Comparison of ENCODE assay signal across 22 mouse cellular contexts in the genomic region with DNA sequence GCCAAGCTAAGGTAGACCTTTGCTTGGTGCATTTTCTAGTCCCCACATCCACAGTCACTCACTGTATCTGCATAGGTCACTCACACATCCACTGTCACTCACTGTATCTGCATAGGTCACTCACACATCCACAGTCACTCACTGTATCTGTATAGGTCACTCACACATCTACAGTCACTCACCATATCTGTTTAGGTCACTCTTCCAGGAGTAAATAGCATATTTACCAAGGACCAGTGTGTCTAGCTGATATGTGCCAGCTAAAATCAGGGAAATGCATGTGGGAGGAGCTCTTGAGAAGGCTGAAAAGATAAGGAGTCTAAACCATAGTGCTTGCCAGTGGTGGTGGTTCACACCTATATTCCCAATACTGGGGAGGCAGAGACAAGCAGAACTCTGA. TPM values are rescaled to one million over a fixed set of nuclear protein-coding genes. Genes with fewer than 3 reads are reported as not detected.
A peak's percentile ranks its signal among the peaks of the same experiment; 100 is the strongest.
DNase-seq lines count a peak whose midpoint lies in the region; ATAC-seq and TF ChIP-seq lines count a peak whose summit lies in the region.
"Had no signal": no experiment of that assay in that cellular context is flagged by ENCODE, and none has a peak within 500 bp of the region (broad histone marks: within the 10 kb centered on the region; RNA-seq: fewer than 3 reads in every experiment).

No protein-coding gene starts in this region.

- TF ChIP-seq POLR2A in heart, adult 2 months (IDR thresholded peaks at IDR 0.05; ENCODE audit: insufficient read depth, low read depth, low read length): no peak

- intact Hi-C loops in heart, adult 2 months (cut with DNase I): no loop called here

- peak; percentile 27; the same call in 1 of the 2 replicates for ATAC-seq in heart, postnatal 0 days (ENCODE audit: insufficient read depth, low read depth)
- peak; percentile 84 for ATAC-seq in liver, embryonic 13.5 days (ENCODE audit: low read depth)
- ATAC-seq in megakaryocyte-erythroid progenitor cell, adult 5-6 weeks (replicated peaks; ENCODE audit: low FRiP score, low TSS enrichment, poor library complexity, severe bottlenecking): peak; percentile 79
- ATAC-seq: forebrain, embryonic 14.5 days had no signal

- H3K36me3 ChIP-seq in heart, postnatal 0 days (replicated peaks; ENCODE audit: control insufficient read depth, insufficient read depth, low read length): no peaks in the 10 kb centered on the region
- no peaks in the 10 kb centered on the region for H3K36me3 ChIP-seq in heart, adult 2 months (ENCODE audit: control insufficient read depth, insufficient read depth, low read length)
- H3K36me3 ChIP-seq in liver, embryonic 13.5 days: no peaks in the 10 kb centered on the region
- H3K36me3 ChIP-seq: embryonic facial prominence, embryonic 13.5 days; hindbrain, embryonic 15.5 days; midbrain, embryonic 12.5 days; neural tube, embryonic 15.5 days had no signal

- no peak for TF ChIP-seq CTCF in heart, postnatal 0 days (IDR thresholded peaks at IDR 0.05; ENCODE audit: low read depth)
- TF ChIP-seq CTCF in heart, adult 2 months (IDR thresholded peaks at IDR 0.05): no peak

- H3K4me1 ChIP-seq in heart, postnatal 0 days (ENCODE audit: control insufficient read depth, insufficient read depth): no peaks in the 10 kb centered on the region
- H3K4me1 ChIP-seq in heart, adult 2 months (ENCODE audit: control insufficient read depth, insufficient read depth, low read length): peaks cover 3% of the 10 kb centered on the region
- peaks cover 14% of the 10 kb centered on the region for H3K4me1 ChIP-seq in liver, embryonic 13.5 days (replicated peaks)
- H3K4me1 ChIP-seq: hindbrain, embryonic 15.5 days; midbrain, embryonic 12.5 days; neural tube, embryonic 15.5 days had no signal

- no peaks in the 10 kb centered on the region for H3K9me3 ChIP-seq in heart, postnatal 0 days (replicated peaks; ENCODE audit: control insufficient read depth, low read length)
- H3K9me3 ChIP-seq in liver, embryonic 13.5 days (replicated peaks): no peaks in the 10 kb centered on the region
- H3K9me3 ChIP-seq: embryonic facial prominence, embryonic 13.5 days; hindbrain, embryonic 15.5 days; midbrain, embryonic 12.5 days; neural tube, embryonic 15.5 days had no signal

- no peak overlapping the region for H3K4me2 ChIP-seq in heart, postnatal 0 days (ENCODE audit: low read depth, low read length)
- H3K4me2 ChIP-seq in liver, embryonic 13.5 days: no peak overlapping the region
- H3K4me2 ChIP-seq: embryonic facial prominence, embryonic 13.5 days; hindbrain, embryonic 15.5 days; midbrain, embryonic 12.5 days; neural tube, embryonic 15.5 days had no signal

- H3K27me3 ChIP-seq in heart, postnatal 0 days (ENCODE audit: control insufficient read depth, insufficient read depth, low read length): no peaks in the 10 kb centered on the region
- H3K27me3 ChIP-seq in heart, adult 2 months (ENCODE audit: control insufficient read depth, insufficient read depth, low read length): no peaks in the 10 kb centered on the region
- H3K27me3 ChIP-seq in liver, embryonic 13.5 days: no peaks in the 10 kb centered on the region
- H3K27me3 ChIP-seq: embryonic facial prominence, embryonic 13.5 days; hindbrain, embryonic 15.5 days; midbrain, embryonic 12.5 days; neural tube, embryonic 15.5 days had no signal

- H3K9ac ChIP-seq in heart, postnatal 0 days (replicated peaks; ENCODE audit: low read depth, low read length): no peak overlapping the region
- no peak overlapping the region for H3K9ac ChIP-seq in heart, adult 2 months (ENCODE audit: low read depth, low read length)
- no peak overlapping the region for H3K9ac ChIP-seq in liver, embryonic 13.5 days
- H3K9ac ChIP-seq: embryonic facial prominence, embryonic 13.5 days; hindbrain, embryonic 15.5 days; midbrain, embryonic 12.5 days; neural tube, embryonic 15.5 days had no signal

- 0 out of 2 replicates have a peak, but pooled peaks have one; percentile 15 for TF ChIP-seq EP300 in heart, postnatal 0 days (IDR thresholded peaks at IDR 0.05; ENCODE audit: low read depth)
- TF ChIP-seq EP300 in heart, adult 2 months (IDR thresholded peaks at IDR 0.05; ENCODE audit: insufficient read depth, low read depth, low read length): no peak

- H3K27ac ChIP-seq in heart, postnatal 0 days (ENCODE audit: low read depth): no peak overlapping the region
- no peak overlapping the region for H3K27ac ChIP-seq in heart, adult 2 months
- no peak overlapping the region for H3K27ac ChIP-seq in liver, embryonic 13.5 days
- H3K27ac ChIP-seq: embryonic facial prominence, embryonic 13.5 days; hindbrain, embryonic 15.5 days; kidney, postnatal 0 days; left cerebral cortex, adult 2 months; midbrain, embryonic 12.5 days; neural tube, embryonic 15.5 days; stomach, postnatal 0 days had no signal

- H3K4me3 ChIP-seq in heart, postnatal 0 days (ENCODE audit: low read depth, low read length): no peak overlapping the region
- H3K4me3 ChIP-seq in heart, adult 2 months: no peak overlapping the region
- H3K4me3 ChIP-seq in liver, embryonic 13.5 days (replicated peaks): no peak overlapping the region
- H3K4me3 ChIP-seq: embryonic facial prominence, embryonic 13.5 days; hindbrain, embryonic 15.5 days; left cerebral cortex, adult 2 months; midbrain, embryonic 12.5 days; neural tube, embryonic 15.5 days had no signal

- no peaks in the 10 kb centered on the region for H3K79me2 ChIP-seq in heart, adult 2 months (replicated peaks; ENCODE audit: control insufficient read depth, insufficient read depth, low read length)

- DNase-seq in heart, adult 11 months: peak; percentile 80
- DNase-seq in heart, adult 8-10 months (ENCODE audit: low spot score): no peak
- DNase-seq in heart, postnatal 0 days (ENCODE audit: low spot score): no peak
- no peak for DNase-seq in heart, adult 2 months
- DNase-seq in liver, embryonic 13.5 days: no peak
- no peak for DNase-seq in thymus, postnatal 14 days
- DNase-seq: adrenal gland, postnatal 10 days; cerebellum, adult 8-10 months; cerebellum, postnatal 36 days; embryo, embryonic 11 days; kidney, adult 2 months; lung, postnatal 4 days; right cerebral cortex, adult 18-20 months had no signal

RNA-seq across cellular contexts. Expression of a gene that starts 7.4 kb away (rescaled TPM):
- total RNA-seq in heart, adult 8-10 months (2022): 10 to 100 TPM in 2 of 4 experiments, 1 to 10 TPM in 2; 3.9 to 14.9 (median 10.7) TPM
- 11.1 and 11.2 TPM in 2 replicates for total RNA-seq in heart, postnatal 0 days (2014; rRNA removed; ENCODE audit: low replicate concordance)
- 23.2 and 26.7 TPM in 2 replicates for polyA plus RNA-seq in heart, postnatal 0 days (2015; fragmentation: Nextera tagmentation; extraction: Ambion mirVana)
- total RNA-seq in heart, adult 2 months (2021): 1 to 10 TPM; 5.4 to 5.5 TPM
- polyA plus RNA-seq in heart, adult 2 months (2012; rRNA removed): 2.0 and 2.9 TPM in 2 replicates
- 58.6 and 63.4 TPM in 2 replicates for polyA plus RNA-seq in liver, embryonic 13.5 days (2015; fragmentation: Nextera tagmentation; extraction: Ambion mirVana)
- total RNA-seq in megakaryocyte-erythroid progenitor cell, adult 5-6 weeks (2014; fragmentation: Nextera tagmentation): 29.4 and 51.5 TPM in 2 replicates
- 31.2 and 36.0 TPM in 2 replicates for total RNA-seq in megakaryocyte-erythroid progenitor cell, adult 5-6 weeks (2017)

RNA-seq across cellular contexts. Expression of a gene that starts 32.7 kb away (rescaled TPM):
- total RNA-seq in heart, adult 8-10 months (2022): 10 to 100 TPM; 31.2 to 35.9 (median 33.9) TPM
- total RNA-seq in heart, postnatal 0 days (2014; rRNA removed; ENCODE audit: low replicate concordance): 23.5 and 24.5 TPM in 2 replicates
- 4.2 TPM in 2 replicates for polyA plus RNA-seq in heart, postnatal 0 days (2015; fragmentation: Nextera tagmentation; extraction: Ambion mirVana)
- total RNA-seq in heart, adult 2 months (2021): 10 to 100 TPM; 29.3 to 30.1 TPM
- polyA plus RNA-seq in heart, adult 2 months (2012; rRNA removed): 11.9 and 13.5 TPM in 2 replicates
- 0.41 and 0.44 TPM in 2 replicates for polyA plus RNA-seq in liver, embryonic 13.5 days (2015; fragmentation: Nextera tagmentation; extraction: Ambion mirVana)
- total RNA-seq in megakaryocyte-erythroid progenitor cell, adult 5-6 weeks (2014; fragmentation: Nextera tagmentation): 9.0 and 16.3 TPM in 2 replicates
- total RNA-seq in megakaryocyte-erythroid progenitor cell, adult 5-6 weeks (2017): 5.3 and 7.2 TPM in 2 replicates

Comparison
In these comparisons a context has a peak if more than half of its experiments do, and no peak if none do; other contexts are left out.
1. ATAC-seq: peak in every context shown above with its lines; median percentile 84 in liver, embryonic 13.5 days; 79 in megakaryocyte-erythroid progenitor cell, adult 5-6 weeks; 27 in heart, postnatal 0 days.